Comparison of ENCODE assay signal across 8 mouse cellular contexts in genomic region chr4:152097911-152098799, GRCm38 (mm10). TPM values are rescaled to one million over a fixed set of nuclear protein-coding genes. Genes with fewer than 3 reads are reported as not detected.
A peak's percentile ranks its signal among the peaks of the same experiment; 100 is the strongest.
DNase-seq lines count a peak whose midpoint lies in the region; ATAC-seq and TF ChIP-seq lines count a peak whose summit lies in the region.

No protein-coding gene starts in this region.

- WGBS in forebrain, embryonic 10.5 days, result 19% methylated on average over 11 of the region's 11 CpGs
- 17% methylated on average over 11 of the region's 11 CpGs for WGBS in forebrain, embryonic 12.5 days
- 31% methylated on average over 11 of the region's 11 CpGs for whole genome bisulfite sequencing in midbrain, postnatal 0 days
- 31% methylated on average over 11 of the region's 11 CpGs for whole genome bisulfite sequencing in midbrain, embryonic 13.5 days
- WGBS in stomach, embryonic 15.5 days, result 40% methylated on average over 11 of the region's 11 CpGs

- no peaks in the 10 kb centered on the region for H3K9me3 ChIP-seq in forebrain, embryonic 10.5 days
- H3K9me3 ChIP-seq in forebrain, embryonic 12.5 days, result no peaks in the 10 kb centered on the region
- no peaks in the 10 kb centered on the region for H3K9me3 ChIP-seq in midbrain, postnatal 0 days (ENCODE audit: low read length)
- no peaks in the 10 kb centered on the region for H3K9me3 ChIP-seq in midbrain, embryonic 13.5 days
- no peaks in the 10 kb centered on the region for H3K9me3 ChIP-seq in stomach, embryonic 15.5 days

- no peak for TF ChIP-seq CTCF in midbrain, postnatal 0 days (IDR thresholded peaks at IDR 0.05)

- peaks cover 21% of the 10 kb centered on the region for H3K27me3 ChIP-seq in forebrain, embryonic 10.5 days (ENCODE audit: poor library complexity, severe bottlenecking)
- peaks cover 16% of the 10 kb centered on the region for H3K27me3 ChIP-seq in forebrain, embryonic 12.5 days
- no peaks in the 10 kb centered on the region for H3K27me3 ChIP-seq in midbrain, postnatal 0 days (ENCODE audit: insufficient read depth, low read length)
- no peaks in the 10 kb centered on the region for H3K27me3 ChIP-seq in midbrain, embryonic 13.5 days
- no peaks in the 10 kb centered on the region for H3K27me3 ChIP-seq in stomach, embryonic 15.5 days (replicated peaks)

- H3K27ac ChIP-seq in forebrain, embryonic 10.5 days, result no peak overlapping the region
- no peak overlapping the region for H3K27ac ChIP-seq in forebrain, embryonic 12.5 days
- no peak overlapping the region for H3K27ac ChIP-seq in midbrain, postnatal 0 days (ENCODE audit: low read depth, low read length)
- no peak overlapping the region for H3K27ac ChIP-seq in midbrain, embryonic 13.5 days
- peak overlapping the region; percentile 57 for H3K27ac ChIP-seq in stomach, embryonic 15.5 days

- H3K4me3 ChIP-seq in forebrain, embryonic 10.5 days, result 0 out of 2 replicates have a peak overlapping the region, but pooled peaks have one; percentile 29
- H3K4me3 ChIP-seq in forebrain, embryonic 12.5 days (replicated peaks), result no peak overlapping the region
- H3K4me3 ChIP-seq in midbrain, postnatal 0 days (ENCODE audit: low read depth, low read length), result no peak overlapping the region
- H3K4me3 ChIP-seq in midbrain, embryonic 13.5 days (replicated peaks), result no peak overlapping the region
- H3K4me3 ChIP-seq in stomach, embryonic 15.5 days (replicated peaks), result no peak overlapping the region

- H3K36me3 ChIP-seq in forebrain, embryonic 10.5 days (replicated peaks), result peaks cover 13% of the 10 kb centered on the region
- peaks cover 6% of the 10 kb centered on the region for H3K36me3 ChIP-seq in forebrain, embryonic 12.5 days (replicated peaks)
- peaks cover 6% of the 10 kb centered on the region; the same call in 1 of the 2 replicates for H3K36me3 ChIP-seq in midbrain, postnatal 0 days (ENCODE audit: insufficient read depth, low read length)
- 0 out of 2 replicates have a peak, but pooled peaks cover 3% of the 10 kb centered on the region for H3K36me3 ChIP-seq in midbrain, embryonic 13.5 days
- 0 out of 2 replicates have a peak, but pooled peaks cover 8% of the 10 kb centered on the region for H3K36me3 ChIP-seq in stomach, embryonic 15.5 days

- no peak overlapping the region for H3K4me2 ChIP-seq in forebrain, embryonic 12.5 days
- no peak overlapping the region for H3K4me2 ChIP-seq in midbrain, postnatal 0 days (ENCODE audit: low read depth, low read length, poor library complexity, severe bottlenecking)
- no peak overlapping the region for H3K4me2 ChIP-seq in midbrain, embryonic 13.5 days (replicated peaks)
- peak overlapping the region; percentile 21 for H3K4me2 ChIP-seq in stomach, embryonic 15.5 days

- no peak overlapping the region for H3K9ac ChIP-seq in forebrain, embryonic 12.5 days
- H3K9ac ChIP-seq in midbrain, postnatal 0 days (replicated peaks; ENCODE audit: low read length, poor library complexity, severe bottlenecking), result 0 out of 2 replicates have a peak overlapping the region, but pooled peaks have one; percentile 8
- H3K9ac ChIP-seq in midbrain, embryonic 13.5 days (replicated peaks), result no peak overlapping the region
- H3K9ac ChIP-seq in stomach, embryonic 15.5 days, result no peak overlapping the region

- DNase-seq in forebrain, embryonic 10.5 days (ENCODE audit: extremely low spot score, low spot score), result no peak
- DNase-seq in midbrain, postnatal 0 days (ENCODE audit: low spot score), result no peak
- DNase-seq in kidney, postnatal 36 days, result peak; percentile 45 to 63
- DNase-seq in adrenal gland, adult 18-20 months (ENCODE audit: low spot score in 2 of 2), result no peak
- no peak for DNase-seq in layer of hippocampus, adult 8-10 months (ENCODE audit: low spot score in 2 of 2)

- ATAC-seq in forebrain, embryonic 12.5 days (ENCODE audit: low FRiP score), result no peak
- ATAC-seq in midbrain, postnatal 0 days (ENCODE audit: low FRiP score), result no peak
- ATAC-seq in midbrain, embryonic 13.5 days, result no peak
- 0 out of 2 replicates have a peak, but pooled peaks have one; percentile 23 for ATAC-seq in stomach, embryonic 15.5 days (ENCODE audit: insufficient read depth, low FRiP score, low read depth)

- H3K4me1 ChIP-seq in forebrain, embryonic 10.5 days, result peaks cover 56% of the 10 kb centered on the region
- H3K4me1 ChIP-seq in forebrain, embryonic 12.5 days, result peaks cover 26% of the 10 kb centered on the region
- no peaks in the 10 kb centered on the region for H3K4me1 ChIP-seq in midbrain, postnatal 0 days (ENCODE audit: insufficient read depth, low read length)
- peaks cover 20% of the 10 kb centered on the region for H3K4me1 ChIP-seq in midbrain, embryonic 13.5 days (replicated peaks)
- peaks cover 24% of the 10 kb centered on the region for H3K4me1 ChIP-seq in stomach, embryonic 15.5 days

RNA-seq across cellular contexts. Expression of gene Tnfrsf25, which starts 17.6 kb away (rescaled TPM):
- 0.72 and 0.96 TPM in 2 replicates for polyA plus RNA-seq in forebrain, embryonic 10.5 days (2016; fragmentation: Nextera tagmentation; extraction: Ambion mirVana)
- 0.66 and 0.76 TPM in 2 replicates for polyA plus RNA-seq in forebrain, embryonic 12.5 days (2016; fragmentation: Nextera tagmentation; extraction: Ambion mirVana)
- total RNA-seq in midbrain, postnatal 0 days (2014; rRNA removed), result 0.99 and 2.0 TPM in 2 replicates
- polyA plus RNA-seq in midbrain, postnatal 0 days (2015; fragmentation: Nextera tagmentation; extraction: Ambion mirVana), result 0.38 and 0.49 TPM in 2 replicates
- polyA plus RNA-seq in midbrain, embryonic 13.5 days (2015; fragmentation: Nextera tagmentation; extraction: Ambion mirVana), result 0.87 and 0.97 TPM in 2 replicates
- 0.84 and 1.4 TPM in 2 replicates for polyA plus RNA-seq in stomach, embryonic 15.5 days (2015; fragmentation: Nextera tagmentation; extraction: Ambion mirVana)
- total RNA-seq in adrenal gland, adult 18-20 months (2021), result 1 to 10 TPM; 1.3 to 2.8 TPM
- total RNA-seq in layer of hippocampus, adult 8-10 months (2022), result 10 to 100 TPM; 19.8 to 71.6 (median 34.1) TPM

RNA-seq across cellular contexts. Expression of gene Plekhg5, which starts 25.9 kb away (rescaled TPM):
- 9.6 and 9.8 TPM in 2 replicates for polyA plus RNA-seq in forebrain, embryonic 10.5 days (2016; fragmentation: Nextera tagmentation; extraction: Ambion mirVana)
- 9.5 and 10.8 TPM in 2 replicates for polyA plus RNA-seq in forebrain, embryonic 12.5 days (2016; fragmentation: Nextera tagmentation; extraction: Ambion mirVana)
- 17.6 and 33.5 TPM in 2 replicates for total RNA-seq in midbrain, postnatal 0 days (2014; rRNA removed)
- polyA plus RNA-seq in midbrain, postnatal 0 days (2015; fragmentation: Nextera tagmentation; extraction: Ambion mirVana), result 13.0 and 15.1 TPM in 2 replicates
- polyA plus RNA-seq in midbrain, embryonic 13.5 days (2015; fragmentation: Nextera tagmentation; extraction: Ambion mirVana), result 8.4 and 8.5 TPM in 2 replicates
- polyA plus RNA-seq in stomach, embryonic 15.5 days (2015; fragmentation: Nextera tagmentation; extraction: Ambion mirVana), result 11.9 and 13.2 TPM in 2 replicates
- 10 to 100 TPM in 1 of 2 experiments, 1 to 10 TPM in 1; 7.3 to 12.0 TPM for total RNA-seq in adrenal gland, adult 18-20 months (2021)
- total RNA-seq in layer of hippocampus, adult 8-10 months (2022), result 100 to 1,000 TPM; 123 to 164 (median 145) TPM

RNA-seq across cellular contexts. Expression of gene Espn, which starts 54.0 kb away (rescaled TPM):
- polyA plus RNA-seq in forebrain, embryonic 10.5 days (2016; fragmentation: Nextera tagmentation; extraction: Ambion mirVana), result 5.6 and 5.9 TPM in 2 replicates
- 1.8 and 2.1 TPM in 2 replicates for polyA plus RNA-seq in forebrain, embryonic 12.5 days (2016; fragmentation: Nextera tagmentation; extraction: Ambion mirVana)
- 0.22 and 0.42 TPM in 2 replicates for total RNA-seq in midbrain, postnatal 0 days (2014; rRNA removed)
- 0.22 and 0.53 TPM in 2 replicates for polyA plus RNA-seq in midbrain, postnatal 0 days (2015; fragmentation: Nextera tagmentation; extraction: Ambion mirVana)
- 0.07 TPM in 1 of 2 replicates, not detected in the other for polyA plus RNA-seq in midbrain, embryonic 13.5 days (2015; fragmentation: Nextera tagmentation; extraction: Ambion mirVana)
- 15.9 and 19.2 TPM in 2 replicates for polyA plus RNA-seq in stomach, embryonic 15.5 days (2015; fragmentation: Nextera tagmentation; extraction: Ambion mirVana)
- total RNA-seq in adrenal gland, adult 18-20 months (2021), result 1 to 10 TPM; 1.9 to 3.3 TPM
- total RNA-seq in layer of hippocampus, adult 8-10 months (2022), result 1 to 10 TPM; 2.9 to 3.0 (median 3.0) TPM

RNA-seq across cellular contexts. Expression of gene Nol9, which starts 59.0 kb away (rescaled TPM):
- 42.0 and 43.0 TPM in 2 replicates for polyA plus RNA-seq in forebrain, embryonic 10.5 days (2016; fragmentation: Nextera tagmentation; extraction: Ambion mirVana)
- 33.3 and 34.1 TPM in 2 replicates for polyA plus RNA-seq in forebrain, embryonic 12.5 days (2016; fragmentation: Nextera tagmentation; extraction: Ambion mirVana)
- total RNA-seq in midbrain, postnatal 0 days (2014; rRNA removed), result 22.5 and 27.4 TPM in 2 replicates
- 17.5 and 19.0 TPM in 2 replicates for polyA plus RNA-seq in midbrain, postnatal 0 days (2015; fragmentation: Nextera tagmentation; extraction: Ambion mirVana)
- 24.3 and 26.0 TPM in 2 replicates for polyA plus RNA-seq in midbrain, embryonic 13.5 days (2015; fragmentation: Nextera tagmentation; extraction: Ambion mirVana)
- polyA plus RNA-seq in stomach, embryonic 15.5 days (2015; fragmentation: Nextera tagmentation; extraction: Ambion mirVana), result 30.8 and 32.9 TPM in 2 replicates
- total RNA-seq in adrenal gland, adult 18-20 months (2021), result 10 to 100 TPM; 23.6 to 33.5 TPM
- total RNA-seq in layer of hippocampus, adult 8-10 months (2022), result 10 to 100 TPM; 18.3 to 21.0 (median 19.9) TPM

RNA-seq across cellular contexts. Expression of gene Tas1r1, which starts 59.8 kb away (rescaled TPM):
- polyA plus RNA-seq in forebrain, embryonic 10.5 days (2016; fragmentation: Nextera tagmentation; extraction: Ambion mirVana), result 0.48 and 0.79 TPM in 2 replicates
- polyA plus RNA-seq in forebrain, embryonic 12.5 days (2016; fragmentation: Nextera tagmentation; extraction: Ambion mirVana), result 0.55 and 0.78 TPM in 2 replicates
- total RNA-seq in midbrain, postnatal 0 days (2014; rRNA removed), result 0.11 and 1.5 TPM in 2 replicates
- polyA plus RNA-seq in midbrain, postnatal 0 days (2015; fragmentation: Nextera tagmentation; extraction: Ambion mirVana), result 1.6 TPM in 2 replicates
- 0.86 and 1.4 TPM in 2 replicates for polyA plus RNA-seq in midbrain, embryonic 13.5 days (2015; fragmentation: Nextera tagmentation; extraction: Ambion mirVana)
- 0.28 and 0.31 TPM in 2 replicates for polyA plus RNA-seq in stomach, embryonic 15.5 days (2015; fragmentation: Nextera tagmentation; extraction: Ambion mirVana)
- total RNA-seq in adrenal gland, adult 18-20 months (2021), result not detected
- 1 to 10 TPM in 1 of 4 experiments, under 1 TPM in 3; 0.72 to 1.1 (median 0.77) TPM for total RNA-seq in layer of hippocampus, adult 8-10 months (2022)

Comparison
In these comparisons a context has a peak if more than half of its experiments do, and no peak if none do; other contexts are left out.
1. DNase-seq: peak in kidney, postnatal 36 days (2 of 2); none in forebrain, embryonic 10.5 days (single experiment), midbrain, postnatal 0 days (single experiment), adrenal gland, adult 18-20 months (0 of 2) and layer of hippocampus, adult 8-10 months (0 of 2).